Mouse (Mus musculus) ES-E14 (cell line): ENCODE data around the gene Gabbr2. TPM values are rescaled to one million over a fixed set of nuclear protein-coding genes. Genes with fewer than 3 reads are reported as not detected.

Experiments
- DNase-seq: peaks from one replicate; pipeline ENCODE4 v3.0.0-alpha.2; 2013; ENCODE audit warnings: low read depth, low spot score
- H3K27ac ChIP-seq: 2 replicates; pipeline ENCODE4 v1.5.1; 2012; ENCODE audit warnings: low read depth, mild to moderate bottlenecking, low read length, moderate library complexity, mixed read lengths; ENCODE audit not compliant: poor library complexity, insufficient read depth, severe bottlenecking
- H3K36me3 ChIP-seq: 2 replicates; pipeline ENCODE4 v1.6.1; 2012; ENCODE audit warnings: mild to moderate bottlenecking, low read length, moderate library complexity, mixed read lengths; ENCODE audit not compliant: control insufficient read depth, poor library complexity, insufficient read depth, severe bottlenecking
- H3K4me1 ChIP-seq, 2 experiments: fragments of 150-350 bp in 1 of 2; sonication (generic) in 1 of 2; 2 replicates each; pipeline ENCODE4 v1.6.1; 2012; ENCODE audit warnings: low read length in 2 of 2, mild to moderate bottlenecking in 1 of 2, mixed read lengths in 1 of 2; ENCODE audit not compliant: control insufficient read depth in 2 of 2, insufficient read depth in 2 of 2, poor library complexity in 1 of 2
- H3K4me3 ChIP-seq, 2 experiments: fragments of 150-350 bp in 1 of 2; sonication (generic) in 1 of 2; 2 replicates each; pipeline ENCODE4 v1.5.1; 2012; ENCODE audit warnings: low read length in 2 of 2, low read depth in 1 of 2, mild to moderate bottlenecking in 1 of 2, mixed read lengths in 1 of 2; ENCODE audit not compliant: insufficient read depth in 1 of 2, poor library complexity in 1 of 2, severe bottlenecking in 1 of 2
- H3K9ac ChIP-seq: 2 replicates; pipeline ENCODE4 v1.6.1; 2012; ENCODE audit warnings: low read depth, mild to moderate bottlenecking, low read length, mixed read lengths; ENCODE audit not compliant: poor library complexity, insufficient read depth, severe bottlenecking
- H3K9me3 ChIP-seq: fragments of 150-350 bp; sonication (generic); 2 replicates; pipeline ENCODE4 v1.6.1; 2012; ENCODE audit warnings: low read depth, mild to moderate bottlenecking, low read length; ENCODE audit not compliant: control insufficient read depth, insufficient read depth
- CHD2 ChIP-seq: IDR thresholded peaks from 2 replicates; pipeline ENCODE4 v1.6.1; 2014; ENCODE audit warnings: mild to moderate bottlenecking, low read depth, low read length, inconsistent platforms
- HCFC1 ChIP-seq: IDR thresholded peaks from 2 replicates; pipeline ENCODE4 v1.6.1; 2012; ENCODE audit warnings: low read length, inconsistent platforms, borderline replicate concordance; ENCODE audit not compliant: insufficient read depth
- MAFK ChIP-seq: IDR thresholded peaks from 2 replicates; pipeline ENCODE4 v1.6.1; 2014; ENCODE audit warnings: mild to moderate bottlenecking, low read depth, low read length, inconsistent platforms; ENCODE audit not compliant: insufficient read depth
- ZC3H11A ChIP-seq: IDR thresholded peaks from 2 replicates; pipeline ENCODE4 v1.6.1; 2012; ENCODE audit warnings: low read depth, mild to moderate bottlenecking, inconsistent platforms, low read length, borderline replicate concordance
- ZNF384 ChIP-seq: IDR thresholded peaks from 2 replicates; pipeline ENCODE4 v1.6.1; 2012; ENCODE audit warnings: low read depth, low read length, inconsistent platforms
- in situ Hi-C, 2 experiments: fragments of 600-800 bp; cut with MboI; formaldehyde crosslinking; loops; one replicate each; pipeline ENCODE4 v1.15.1; 2025; ENCODE audit warnings: low sequenced_read_pairs in 2 of 2, inconsistent platforms in 1 of 2; ENCODE audit not compliant: unreplicated experiment in 2 of 2
- total RNA-seq: library from RNA; depleted of rRNA; stranded (reverse); fragments of 300-350 nt; gene quantifications from 2 replicates; pipeline ENCODE4 v1.2.3, GENCODE M21; 2012

Gene Gabbr2
- total RNA-seq, 1 experiment, result 0.09 TPM

DNA sequence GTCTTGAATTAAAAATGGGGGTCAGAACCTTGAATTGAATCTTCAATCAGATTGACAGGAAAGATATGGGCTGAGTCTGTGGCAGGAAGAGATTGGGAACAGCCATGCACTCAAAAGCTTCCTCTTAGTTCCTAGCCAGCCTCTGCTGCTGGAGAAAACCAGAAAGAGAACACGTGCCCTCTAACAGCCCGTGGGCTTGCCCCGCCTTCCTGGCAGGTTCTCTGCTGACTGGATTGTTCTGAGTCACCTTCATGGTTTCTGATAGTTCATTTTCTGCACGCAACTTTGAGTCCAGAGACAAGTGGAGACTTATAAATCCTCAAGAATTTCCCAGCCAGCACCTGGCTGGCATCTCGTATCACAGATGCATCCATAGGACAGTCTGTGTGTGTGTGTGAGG is 123.5 kb downstream of the Gabbr2 start:
- Histone ChIP-seq H3K36me3 (no peaks in the 10 kb centered on the region), H3K27ac (no peak overlapping the region), H3K4me3 (no peak overlapping the region), H3K9me3 (no peaks in the 10 kb centered on the region), H3K9ac (no peak overlapping the region), H3K4me1 (no peaks in the 10 kb centered on the region)
- TF ChIP-seq ZNF384 (no peak), CHD2 (no peak), HCFC1 (no peak), MAFK (no peak), ZC3H11A (no peak)
- in situ Hi-C loops, result no loop called here
- DNase-seq, result no peak

DNA sequence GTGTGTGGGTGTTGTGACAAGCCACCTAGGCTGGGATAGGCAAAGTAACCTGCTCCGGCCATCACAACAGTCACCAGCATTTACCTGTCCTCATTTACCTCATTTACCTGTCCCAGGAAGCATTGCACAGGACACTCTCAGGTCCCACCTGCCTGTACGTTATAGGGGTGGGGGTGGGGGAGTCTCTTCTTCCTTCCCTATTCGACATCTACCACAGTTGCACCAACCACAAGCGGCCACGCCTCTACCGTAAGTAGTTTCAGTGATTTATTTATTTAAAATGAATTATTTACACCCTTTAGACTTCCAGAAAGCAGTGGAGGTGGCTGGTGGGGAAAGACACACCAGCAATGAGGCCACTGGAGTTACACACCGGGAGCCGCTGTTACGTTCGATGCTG is 123.9 kb downstream of the Gabbr2 start:
- Histone ChIP-seq H3K4me3 (no peak overlapping the region), H3K4me1 (no peaks in the 10 kb centered on the region), H3K36me3 (no peaks in the 10 kb centered on the region), H3K27ac (no peak overlapping the region), H3K9ac (no peak overlapping the region), H3K9me3 (no peaks in the 10 kb centered on the region)
- TF ChIP-seq ZNF384 (no peak), HCFC1 (no peak), MAFK (no peak), CHD2 (no peak), ZC3H11A (no peak)
- in situ Hi-C loops, result no loop called here
- DNase-seq, result no peak

DNA sequence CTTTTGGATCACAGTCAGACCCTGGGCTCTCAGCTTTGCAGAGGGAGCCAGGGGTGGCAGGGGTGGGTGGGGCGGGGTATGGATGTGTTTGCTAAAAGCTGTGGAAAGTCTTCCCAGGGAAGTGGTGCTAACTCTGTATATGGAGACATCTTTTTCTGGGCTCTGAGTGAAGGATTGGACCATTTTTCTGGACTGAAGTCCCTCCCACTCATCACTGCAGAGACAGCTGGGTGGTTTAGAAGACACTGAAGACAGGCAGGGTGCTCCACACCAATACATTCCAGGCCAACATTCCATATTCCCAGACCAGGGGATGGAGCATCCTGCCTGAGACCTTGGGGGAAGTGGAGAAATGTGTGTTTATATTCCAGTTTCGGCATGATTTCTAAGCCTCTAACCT is 125.6 kb downstream of the Gabbr2 start:
- in situ Hi-C loops, result no loop called here
- DNase-seq, result no peak
- no peaks in the 10 kb centered on the region for H3K9me3 ChIP-seq
- TF ChIP-seq MAFK (no peak), HCFC1 (no peak)
- H3K9ac ChIP-seq, result no peak overlapping the region
- H3K4me3 ChIP-seq, result no peak overlapping the region
- H3K36me3 ChIP-seq, result no peaks in the 10 kb centered on the region
- H3K27ac ChIP-seq, result no peak overlapping the region
- no peaks in the 10 kb centered on the region for H3K4me1 ChIP-seq

DNA sequence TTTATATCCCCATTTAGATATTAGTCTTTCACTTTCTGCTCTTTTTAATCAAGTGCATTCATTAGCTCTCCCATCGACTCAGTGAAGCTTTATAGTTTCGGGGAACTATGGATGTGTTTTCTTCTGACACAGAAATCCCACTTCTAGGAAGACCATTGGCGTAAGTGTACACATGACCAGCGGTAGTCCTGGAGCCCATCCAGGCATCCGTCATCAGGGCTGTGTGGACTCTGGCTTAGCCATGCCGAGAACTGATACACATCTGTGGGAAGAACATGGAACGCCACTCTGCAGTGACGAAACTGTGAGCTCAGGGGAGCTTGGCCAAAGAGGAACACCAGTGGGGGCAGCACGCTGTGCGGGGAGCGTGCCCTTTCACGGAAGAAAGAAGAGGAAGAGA is 128.0 kb downstream of the Gabbr2 start:
- H3K9ac ChIP-seq, result no peak overlapping the region

DNA sequence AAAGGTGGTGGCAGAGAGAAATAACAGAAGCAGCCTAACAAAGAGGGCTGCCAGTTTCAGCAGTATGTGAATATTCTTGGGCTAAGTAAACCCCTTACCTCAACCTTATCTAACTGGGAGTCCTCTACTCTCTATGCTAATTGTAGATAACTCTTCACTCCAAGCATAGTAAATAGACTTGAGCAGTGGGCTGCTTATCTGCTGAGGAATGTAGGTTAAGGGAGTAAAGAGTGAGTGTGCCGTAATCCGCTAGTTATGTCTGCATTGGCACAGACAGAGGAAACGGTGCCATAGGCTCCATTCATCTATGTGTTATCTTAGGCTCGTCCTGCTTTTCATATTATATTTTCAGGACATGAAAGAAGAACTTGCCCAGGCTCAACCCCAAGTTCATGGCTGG is 129.0 kb downstream of the Gabbr2 start:
- H3K36me3 ChIP-seq, result no peaks in the 10 kb centered on the region
- no peaks in the 10 kb centered on the region for H3K4me1 ChIP-seq
- H3K9ac ChIP-seq, result no peak overlapping the region
- DNase-seq, result no peak
- no peaks in the 10 kb centered on the region for H3K9me3 ChIP-seq
- no peak overlapping the region for H3K27ac ChIP-seq
- H3K4me3 ChIP-seq, result no peak overlapping the region
- in situ Hi-C loops, result no loop called here
- no peak for TF ChIP-seq CHD2
- no peak for TF ChIP-seq HCFC1
- no peak for TF ChIP-seq MAFK
- TF ChIP-seq ZNF384, result no peak
- TF ChIP-seq ZC3H11A, result no peak

More for the DNA sequence above, 128.0 kb downstream of the Gabbr2 start:
- in situ Hi-C loops, result no loop called here
- Histone ChIP-seq H3K27ac (no peak overlapping the region), H3K9me3 (no peaks in the 10 kb centered on the region), H3K4me1 (no peaks in the 10 kb centered on the region), H3K4me3 (no peak overlapping the region), H3K36me3 (no peaks in the 10 kb centered on the region)
- no peak for DNase-seq
- TF ChIP-seq ZC3H11A (no peak), MAFK (no peak), HCFC1 (no peak), ZNF384 (no peak), CHD2 (no peak)
